Mouse (Mus musculus): Measurements from ENCODE around the gene Arrdc4. TPM values are rescaled to one million over a fixed set of nuclear protein-coding genes. Genes with fewer than 3 reads are reported as not detected.

Gene Arrdc4
- total RNA-seq, 1 experiment, result 40.6 TPM

DNA sequence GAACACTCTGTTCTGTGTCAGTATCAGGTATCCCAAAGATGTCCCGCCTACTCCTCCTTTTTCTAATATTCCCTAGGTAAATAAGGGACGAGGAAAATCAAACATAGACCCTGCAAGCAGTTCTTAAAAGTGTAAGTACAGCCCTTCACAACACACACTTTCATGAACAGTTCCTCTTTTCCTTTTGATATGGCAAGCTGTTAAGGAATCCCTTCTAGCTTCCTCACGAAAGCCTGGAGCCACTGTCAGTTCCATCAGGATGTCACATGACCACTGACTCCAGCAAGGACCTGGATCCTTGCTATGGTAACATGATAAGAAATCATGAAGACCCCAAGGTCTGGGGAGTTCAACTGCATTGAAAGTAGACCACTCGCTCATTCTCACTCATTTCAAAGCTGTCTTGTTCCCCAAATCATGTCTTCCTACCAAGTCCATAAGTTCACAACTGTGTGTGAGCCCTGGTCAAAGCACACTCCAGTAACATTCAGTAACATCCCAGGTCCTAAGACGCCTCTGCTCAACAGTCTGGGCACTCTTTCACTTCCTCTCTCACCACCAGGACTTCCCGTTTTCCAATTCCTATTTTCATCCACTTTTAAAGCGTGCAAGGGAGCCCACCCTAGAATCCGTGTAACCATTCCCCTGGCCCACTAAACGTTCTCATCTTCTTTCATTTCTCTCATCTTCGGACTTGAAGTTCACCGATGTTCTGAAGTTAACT is 10.2 kb downstream of the Arrdc4 start:
- TF ChIP-seq CHD2 (IDR thresholded peaks at IDR 0.05; ENCODE audit: low read depth, low read length) (no peak), MAFK (IDR thresholded peaks at IDR 0.05; ENCODE audit: insufficient read depth, low read depth, low read length) (no peak), HCFC1 (IDR thresholded peaks at IDR 0.05; ENCODE audit: borderline replicate concordance, insufficient read depth, low read length) (no peak), ZC3H11A (IDR thresholded peaks at IDR 0.05; ENCODE audit: borderline replicate concordance, low read depth, low read length) (no peak), ZNF384 (IDR thresholded peaks at IDR 0.05; ENCODE audit: low read depth, low read length) (no peak)
- Histone ChIP-seq H3K36me3 (ENCODE audit: control insufficient read depth, insufficient read depth, low read length, poor library complexity, severe bottlenecking) (peaks cover 11% of the 10 kb centered on the region; the same call in 1 of the 2 replicates), H3K4me1 (ENCODE audit: control insufficient read depth in 2 of 2, insufficient read depth in 2 of 2, low read length in 2 of 2, poor library complexity in 1 of 2) (no peaks in the 10 kb centered on the region), H3K4me3 (ENCODE audit: insufficient read depth in 1 of 2, low read depth in 1 of 2, low read length in 2 of 2, poor library complexity in 1 of 2, severe bottlenecking in 1 of 2) (no peak overlapping the region), H3K9me3 (ENCODE audit: control insufficient read depth, insufficient read depth, low read depth, low read length) (no peaks in the 10 kb centered on the region), H3K9ac (ENCODE audit: insufficient read depth, low read depth, low read length, poor library complexity, severe bottlenecking) (no peak overlapping the region), H3K27ac (ENCODE audit: insufficient read depth, low read depth, low read length, poor library complexity, severe bottlenecking) (no peak overlapping the region)
- in situ Hi-C loops (cut with MboI; ENCODE audit: low sequenced_read_pairs in 2 of 2, unreplicated experiment in 2 of 2), result no loop called here
- no peak for DNase-seq (ENCODE audit: low read depth, low spot score)

DNA sequence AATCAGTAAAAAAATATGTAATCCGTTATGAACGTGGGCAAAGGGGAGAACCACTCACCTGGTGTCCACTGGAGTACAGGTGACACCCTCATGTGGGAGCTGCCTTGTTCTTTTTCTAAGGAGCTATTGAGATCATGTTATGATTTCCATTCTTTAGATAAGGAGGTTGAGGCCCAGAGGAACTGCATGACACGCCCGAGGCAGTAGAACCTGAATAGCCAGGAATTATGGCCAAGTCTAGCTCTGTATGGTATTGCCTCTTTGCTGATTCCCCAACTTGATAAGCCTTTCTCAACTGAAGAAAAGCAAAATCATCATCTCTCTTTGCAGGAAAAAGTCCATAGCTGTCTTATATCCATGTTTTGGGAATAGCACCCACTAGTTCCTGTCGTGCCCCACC is 22.7 kb downstream of the Arrdc4 start:
- in situ Hi-C loops (cut with MboI; ENCODE audit: low sequenced_read_pairs in 2 of 2, unreplicated experiment in 2 of 2), result no loop called here
- no peak for TF ChIP-seq HCFC1 (IDR thresholded peaks at IDR 0.05; ENCODE audit: borderline replicate concordance, insufficient read depth, low read length)
- TF ChIP-seq CHD2 (IDR thresholded peaks at IDR 0.05; ENCODE audit: low read depth, low read length), result no peak
- TF ChIP-seq ZNF384 (IDR thresholded peaks at IDR 0.05; ENCODE audit: low read depth, low read length), result no peak
- no peak for TF ChIP-seq ZC3H11A (IDR thresholded peaks at IDR 0.05; ENCODE audit: borderline replicate concordance, low read depth, low read length)
- no peak for TF ChIP-seq MAFK (IDR thresholded peaks at IDR 0.05; ENCODE audit: insufficient read depth, low read depth, low read length)
- H3K9ac ChIP-seq (ENCODE audit: insufficient read depth, low read depth, low read length, poor library complexity, severe bottlenecking), result no peak overlapping the region
- H3K9me3 ChIP-seq (ENCODE audit: control insufficient read depth, insufficient read depth, low read depth, low read length), result no peaks in the 10 kb centered on the region
- no peak for DNase-seq (ENCODE audit: low read depth, low spot score)
- no peaks in the 10 kb centered on the region for H3K36me3 ChIP-seq (ENCODE audit: control insufficient read depth, insufficient read depth, low read length, poor library complexity, severe bottlenecking)
- H3K4me3 ChIP-seq (ENCODE audit: insufficient read depth in 1 of 2, low read depth in 1 of 2, low read length in 2 of 2, poor library complexity in 1 of 2, severe bottlenecking in 1 of 2), result no peak overlapping the region
- no peaks in the 10 kb centered on the region for H3K4me1 ChIP-seq (ENCODE audit: control insufficient read depth in 2 of 2, insufficient read depth in 2 of 2, low read length in 2 of 2, poor library complexity in 1 of 2)
- H3K27ac ChIP-seq (ENCODE audit: insufficient read depth, low read depth, low read length, poor library complexity, severe bottlenecking), result no peak overlapping the region

DNA sequence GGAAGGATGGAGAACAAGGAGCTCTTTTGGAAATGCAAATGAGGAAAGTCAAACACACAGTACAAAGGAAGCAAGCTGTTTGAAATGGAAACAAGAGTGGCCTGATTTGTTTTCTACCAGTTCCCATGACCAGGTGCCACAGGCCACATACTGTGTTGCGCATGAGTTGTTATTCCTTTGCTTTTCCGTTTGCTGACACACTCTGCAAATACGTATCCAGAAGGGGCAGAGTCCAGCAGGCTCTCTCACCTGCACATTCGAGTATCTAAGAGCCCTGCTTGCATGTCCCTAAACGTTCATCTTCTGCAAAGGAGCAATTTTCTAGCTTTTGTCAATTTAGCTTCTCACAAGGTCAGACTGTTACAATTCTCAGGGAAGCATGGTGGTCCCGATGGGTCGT is 24.3 kb downstream of the Arrdc4 start:
- no peak for DNase-seq (ENCODE audit: low read depth, low spot score)
- H3K4me1 ChIP-seq (ENCODE audit: control insufficient read depth in 2 of 2, insufficient read depth in 2 of 2, low read length in 2 of 2, poor library complexity in 1 of 2), result no peaks in the 10 kb centered on the region
- TF ChIP-seq CHD2 (IDR thresholded peaks at IDR 0.05; ENCODE audit: low read depth, low read length) (no peak), ZNF384 (IDR thresholded peaks at IDR 0.05; ENCODE audit: low read depth, low read length) (no peak)
- no peaks in the 10 kb centered on the region for H3K36me3 ChIP-seq (ENCODE audit: control insufficient read depth, insufficient read depth, low read length, poor library complexity, severe bottlenecking)
- in situ Hi-C loops (cut with MboI; ENCODE audit: low sequenced_read_pairs in 2 of 2, unreplicated experiment in 2 of 2), result no loop called here
- no peak overlapping the region for H3K27ac ChIP-seq (ENCODE audit: insufficient read depth, low read depth, low read length, poor library complexity, severe bottlenecking)
- H3K9me3 ChIP-seq (ENCODE audit: control insufficient read depth, insufficient read depth, low read depth, low read length), result no peaks in the 10 kb centered on the region
- H3K9ac ChIP-seq (ENCODE audit: insufficient read depth, low read depth, low read length, poor library complexity, severe bottlenecking), result no peak overlapping the region
- H3K4me3 ChIP-seq (ENCODE audit: insufficient read depth in 1 of 2, low read depth in 1 of 2, low read length in 2 of 2, poor library complexity in 1 of 2, severe bottlenecking in 1 of 2), result no peak overlapping the region

DNA sequence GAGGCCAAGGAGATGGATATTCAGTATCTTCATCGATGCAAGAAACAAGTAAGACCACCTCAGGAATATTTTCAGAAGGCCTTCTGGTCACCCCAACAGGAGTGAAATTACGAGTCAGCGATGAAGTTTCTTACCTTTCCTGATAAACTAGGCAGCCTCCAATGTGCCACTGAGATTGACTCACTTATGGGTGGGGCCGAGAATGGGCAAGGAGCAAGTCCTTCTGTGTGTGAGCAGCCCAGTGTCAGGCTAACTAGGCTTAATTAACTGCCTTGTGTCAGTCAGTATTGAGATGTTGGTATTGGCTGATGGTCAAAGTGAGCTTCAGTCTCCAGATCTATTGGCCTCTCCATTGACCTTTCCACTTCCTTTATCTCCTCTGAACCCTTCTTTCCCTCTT is 27.5 kb downstream of the Arrdc4 start:
- in situ Hi-C loops (cut with MboI; ENCODE audit: low sequenced_read_pairs in 2 of 2, unreplicated experiment in 2 of 2), result no loop called here
- Histone ChIP-seq H3K9me3 (ENCODE audit: control insufficient read depth, insufficient read depth, low read depth, low read length) (no peaks in the 10 kb centered on the region), H3K27ac (ENCODE audit: insufficient read depth, low read depth, low read length, poor library complexity, severe bottlenecking) (no peak overlapping the region), H3K36me3 (ENCODE audit: control insufficient read depth, insufficient read depth, low read length, poor library complexity, severe bottlenecking) (no peaks in the 10 kb centered on the region), H3K4me3 (ENCODE audit: insufficient read depth in 1 of 2, low read depth in 1 of 2, low read length in 2 of 2, poor library complexity in 1 of 2, severe bottlenecking in 1 of 2) (no peak overlapping the region), H3K9ac (ENCODE audit: insufficient read depth, low read depth, low read length, poor library complexity, severe bottlenecking) (no peak overlapping the region), H3K4me1 (ENCODE audit: control insufficient read depth in 2 of 2, insufficient read depth in 2 of 2, low read length in 2 of 2, poor library complexity in 1 of 2) (no peaks in the 10 kb centered on the region)
- no peak for DNase-seq (ENCODE audit: low read depth, low spot score)
- TF ChIP-seq CHD2 (IDR thresholded peaks at IDR 0.05; ENCODE audit: low read depth, low read length), result no peak
- TF ChIP-seq ZC3H11A (IDR thresholded peaks at IDR 0.05; ENCODE audit: borderline replicate concordance, low read depth, low read length), result no peak
- no peak for TF ChIP-seq ZNF384 (IDR thresholded peaks at IDR 0.05; ENCODE audit: low read depth, low read length)
- no peak for TF ChIP-seq HCFC1 (IDR thresholded peaks at IDR 0.05; ENCODE audit: borderline replicate concordance, insufficient read depth, low read length)
- TF ChIP-seq MAFK (IDR thresholded peaks at IDR 0.05; ENCODE audit: insufficient read depth, low read depth, low read length), result no peak

DNA sequence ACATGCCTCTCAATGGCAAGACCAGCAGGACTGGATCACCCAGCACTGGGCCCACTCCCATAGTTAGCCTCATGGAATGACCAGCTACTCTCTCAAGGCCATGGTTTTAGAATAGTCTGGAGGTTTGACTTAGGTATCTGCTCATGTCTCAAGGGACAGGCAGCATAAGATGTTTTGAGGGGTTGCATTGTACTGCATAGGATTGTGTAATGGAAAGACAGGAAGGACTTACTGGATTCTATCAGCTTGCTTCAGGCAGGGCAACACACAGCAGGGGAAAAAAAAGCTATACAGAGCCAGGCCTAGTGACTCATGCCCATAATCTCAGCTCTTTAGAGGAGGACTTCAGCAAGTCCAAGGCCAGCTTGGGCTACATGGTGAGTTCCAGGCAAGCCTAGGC is 31.1 kb downstream of the Arrdc4 start:
- no peak overlapping the region for H3K27ac ChIP-seq (ENCODE audit: insufficient read depth, low read depth, low read length, poor library complexity, severe bottlenecking)
- in situ Hi-C loops (cut with MboI; ENCODE audit: low sequenced_read_pairs in 2 of 2, unreplicated experiment in 2 of 2), result no loop called here
- no peak overlapping the region for H3K9ac ChIP-seq (ENCODE audit: insufficient read depth, low read depth, low read length, poor library complexity, severe bottlenecking)

More for the DNA sequence above, 31.1 kb downstream of the Arrdc4 start:
- DNase-seq (ENCODE audit: low read depth, low spot score), result no peak
- TF ChIP-seq MAFK (IDR thresholded peaks at IDR 0.05; ENCODE audit: insufficient read depth, low read depth, low read length), result no peak
- TF ChIP-seq ZNF384 (IDR thresholded peaks at IDR 0.05; ENCODE audit: low read depth, low read length), result no peak
- no peak for TF ChIP-seq HCFC1 (IDR thresholded peaks at IDR 0.05; ENCODE audit: borderline replicate concordance, insufficient read depth, low read length)
- no peak for TF ChIP-seq CHD2 (IDR thresholded peaks at IDR 0.05; ENCODE audit: low read depth, low read length)
- TF ChIP-seq ZC3H11A (IDR thresholded peaks at IDR 0.05; ENCODE audit: borderline replicate concordance, low read depth, low read length), result no peak
- H3K9me3 ChIP-seq (ENCODE audit: control insufficient read depth, insufficient read depth, low read depth, low read length), result no peaks in the 10 kb centered on the region
- no peaks in the 10 kb centered on the region for H3K4me1 ChIP-seq (ENCODE audit: control insufficient read depth in 2 of 2, insufficient read depth in 2 of 2, low read length in 2 of 2, poor library complexity in 1 of 2)
- H3K36me3 ChIP-seq (ENCODE audit: control insufficient read depth, insufficient read depth, low read length, poor library complexity, severe bottlenecking), result no peaks in the 10 kb centered on the region
- no peak overlapping the region for H3K4me3 ChIP-seq (ENCODE audit: insufficient read depth in 1 of 2, low read depth in 1 of 2, low read length in 2 of 2, poor library complexity in 1 of 2, severe bottlenecking in 1 of 2)

Measured in ES-E14 (cell line).